Mouse (Mus musculus) limb, embryonic 12.5 days (tissue): ENCODE measurements around the gene Cd38. TPM values are rescaled to one million over a fixed set of nuclear protein-coding genes. Genes with fewer than 3 reads are reported as not detected.

Source experiments
- ATAC-seq: fragments of 200-750 bp; cut with Nextera tagmentation; 2 replicates; pipeline ENCODE4 v1.8.0; 2017; ENCODE audit warnings: low read depth, moderate TSS enrichment; ENCODE audit not compliant: insufficient number of reproducible peaks, insufficient read depth, low FRiP score, low TSS enrichment
- H3K27ac ChIP-seq: fragments of 300-500 bp; sonication (generic); 2 replicates; pipeline ENCODE4 v1.5.1; 2016; ENCODE audit warnings: mild to moderate bottlenecking, moderate library complexity
- H3K27me3 ChIP-seq: fragments of 300-500 bp; sonication (generic); 2 replicates; pipeline ENCODE4 v1.6.1; 2016; ENCODE audit warnings: mild to moderate bottlenecking, moderate library complexity
- H3K36me3 ChIP-seq: fragments of 300-500 bp; sonication (generic); 2 replicates; pipeline ENCODE4 v1.6.1; 2016; ENCODE audit warnings: mild to moderate bottlenecking, moderate library complexity
- H3K4me1 ChIP-seq: fragments of 300-500 bp; sonication (generic); replicated peaks from 2 replicates; pipeline ENCODE4 v1.6.1; 2016
- H3K4me2 ChIP-seq: fragments of 300-500 bp; sonication (generic); 2 replicates; pipeline ENCODE4 v1.6.1; 2016; ENCODE audit warnings: mild to moderate bottlenecking, moderate library complexity
- H3K4me3 ChIP-seq: fragments of 300-500 bp; sonication (generic); replicated peaks from 2 replicates; pipeline ENCODE4 v1.5.1; 2016; ENCODE audit warnings: mild to moderate bottlenecking
- H3K9ac ChIP-seq: fragments of 300-500 bp; sonication (generic); replicated peaks from 2 replicates; pipeline ENCODE4 v1.6.1; 2016; ENCODE audit warnings: mild to moderate bottlenecking, moderate library complexity
- H3K9me3 ChIP-seq: fragments of 300-500 bp; sonication (generic); 2 replicates; pipeline ENCODE4 v1.6.1; 2016; ENCODE audit warnings: mild to moderate bottlenecking, moderate library complexity
- WGBS: fragments of 180-500 bp; shearing (Covaris S2); methylation state at CpG from one replicate; pipeline ENCODE4 v1.1.7; 2016; 5-methylcytosine and 5-hydroxymethylcytosine counted together
- polyA plus RNA-seq: library from polyadenylated mRNA; unstranded; fragments of >200 nt; fragmentation: Nextera tagmentation; extraction: Ambion mirVana; gene quantifications from 2 replicates; pipeline ENCODE4 v1.2.1, GENCODE M21; 2016

Gene Cd38
- polyA plus RNA-seq, 1 experiment from 2014 or later: 9.9 TPM

GRCm38 (mm10) chr5:43859663-43860062 lies 8.7 kb upstream of the Cd38 start:
- ATAC-seq: no peak
- H3K9me3 ChIP-seq: no peaks in the 10 kb centered on the region
- WGBS: 85% methylated on average over 8 of the region's 8 CpGs
- H3K27ac ChIP-seq: no peak overlapping the region
- no peak overlapping the region for H3K9ac ChIP-seq
- H3K4me2 ChIP-seq: no peak overlapping the region
- H3K36me3 ChIP-seq: no peaks in the 10 kb centered on the region
- H3K27me3 ChIP-seq: no peaks in the 10 kb centered on the region
- H3K4me3 ChIP-seq: no peak overlapping the region
- H3K4me1 ChIP-seq: no peaks in the 10 kb centered on the region

- no peak overlapping the region for H3K4me2 ChIP-seq
- no peak for ATAC-seq
- no peaks in the 10 kb centered on the region for H3K9me3 ChIP-seq
- H3K4me1 ChIP-seq: no peaks in the 10 kb centered on the region
- H3K27ac ChIP-seq: no peak overlapping the region
- 86% methylated on average over 5 of the region's 5 CpGs for WGBS
- no peak overlapping the region for H3K9ac ChIP-seq
- no peaks in the 10 kb centered on the region for H3K27me3 ChIP-seq
- H3K36me3 ChIP-seq: no peaks in the 10 kb centered on the region
- H3K4me3 ChIP-seq: no peak overlapping the region
Measured at GRCm38 (mm10) chr5:43860096-43860495, 8.3 kb upstream of the Cd38 start.

- H3K4me3 ChIP-seq: no peak overlapping the region
- 79% methylated on average over 5 of the region's 5 CpGs for WGBS
- no peaks in the 10 kb centered on the region for H3K36me3 ChIP-seq
- no peak overlapping the region for H3K9ac ChIP-seq
- no peaks in the 10 kb centered on the region for H3K9me3 ChIP-seq
- H3K27me3 ChIP-seq: no peaks in the 10 kb centered on the region
- H3K4me2 ChIP-seq: no peak overlapping the region
- H3K27ac ChIP-seq: no peak overlapping the region
- ATAC-seq: no peak
- no peaks in the 10 kb centered on the region for H3K4me1 ChIP-seq
Measured at GRCm38 (mm10) chr5:43860670-43861431, 7.5 kb upstream of the Cd38 start.

DNA sequence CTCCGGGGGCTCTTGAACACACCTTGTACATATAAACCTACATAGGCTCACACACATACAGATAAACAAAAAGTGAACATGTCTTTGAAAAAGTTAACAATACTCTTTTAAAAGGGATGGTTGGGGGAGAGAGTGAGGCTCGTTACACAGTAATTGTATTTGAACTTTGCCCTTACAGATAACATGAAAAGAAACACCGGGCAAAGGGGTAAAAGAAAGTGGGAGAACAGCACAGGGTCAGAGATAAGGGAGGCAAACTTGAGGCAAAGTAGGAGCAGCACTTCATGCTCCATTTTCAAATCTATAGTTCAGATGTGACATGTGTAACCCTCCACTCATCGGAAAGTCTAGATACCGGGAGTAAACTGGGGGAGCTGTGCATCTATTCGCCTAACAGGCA lies 4.7 kb upstream of the Cd38 start:
- H3K36me3 ChIP-seq: no peaks in the 10 kb centered on the region
- no peak overlapping the region for H3K27ac ChIP-seq
- H3K4me3 ChIP-seq: no peak overlapping the region
- H3K9me3 ChIP-seq: no peaks in the 10 kb centered on the region
- 67% methylated on average over 6 of the region's 6 CpGs for WGBS
- H3K27me3 ChIP-seq: no peaks in the 10 kb centered on the region
- H3K4me1 ChIP-seq: no peaks in the 10 kb centered on the region; the same call in 1 of the 2 replicates
- no peak for ATAC-seq
- no peak overlapping the region for H3K4me2 ChIP-seq
- H3K9ac ChIP-seq: no peak overlapping the region

- Histone ChIP-seq H3K27ac (no peak overlapping the region), H3K9me3 (no peaks in the 10 kb centered on the region), H3K4me1 (no peaks in the 10 kb centered on the region; the same call in 1 of the 2 replicates), H3K4me3 (no peak overlapping the region), H3K4me2 (no peak overlapping the region), H3K27me3 (no peaks in the 10 kb centered on the region), H3K36me3 (no peaks in the 10 kb centered on the region), H3K9ac (no peak overlapping the region)
- 63% methylated on average over 2 of the region's 2 CpGs for WGBS
- no peak for ATAC-seq
Measured at GRCm38 (mm10) chr5:43865316-43865715, 3.0 kb upstream of the Cd38 start.

DNA sequence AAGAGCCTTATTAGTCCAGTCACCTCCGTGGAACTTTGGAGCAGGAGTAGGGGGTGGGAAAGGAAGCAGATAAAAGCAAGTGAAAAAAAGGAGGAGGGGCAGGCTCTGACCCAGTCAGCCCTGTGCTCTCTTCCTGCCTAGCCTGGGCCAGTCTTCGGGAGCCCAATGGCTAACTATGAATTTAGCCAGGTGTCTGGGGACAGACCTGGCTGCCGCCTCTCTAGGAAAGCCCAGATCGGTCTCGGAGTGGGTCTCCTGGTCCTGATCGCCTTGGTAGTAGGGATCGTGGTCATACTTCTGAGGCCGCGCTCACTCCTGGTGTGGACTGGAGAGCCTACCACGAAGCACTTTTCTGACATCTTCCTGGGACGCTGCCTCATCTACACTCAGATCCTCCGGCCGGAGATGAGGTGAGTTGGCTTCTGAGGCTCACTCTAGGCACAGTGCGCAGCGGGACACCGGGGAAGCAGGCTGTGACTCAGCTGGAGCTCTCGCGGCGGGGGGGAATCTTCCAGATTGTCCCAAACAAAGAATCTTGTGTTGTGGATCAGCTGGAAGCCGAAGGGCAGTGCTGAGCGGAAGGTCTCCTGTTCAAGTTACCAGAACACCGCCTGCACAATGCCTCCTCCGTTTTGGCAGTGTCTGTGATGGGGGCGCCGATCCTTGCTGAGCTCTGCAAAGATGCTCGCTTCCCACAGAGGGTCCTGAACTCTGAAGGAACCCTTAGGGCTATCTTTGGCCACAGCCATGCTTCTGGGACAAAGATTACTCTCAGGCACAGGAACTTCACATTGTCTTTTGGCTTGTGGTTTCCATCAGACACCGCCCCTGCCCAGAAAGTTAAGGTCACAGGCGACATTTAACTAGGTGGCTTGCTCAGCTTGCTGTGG lies 603 bp downstream of the Cd38 start:
- WGBS: 4% methylated on average over 28 of the region's 28 CpGs
- Histone ChIP-seq H3K27ac (peak overlapping the region; percentile 73), H3K9ac (peak overlapping the region; percentile 57)

GRCm38 (mm10) chr5:43871845-43872244 lies 3.5 kb downstream of the Cd38 start:
- H3K36me3 ChIP-seq: no peaks in the 10 kb centered on the region
- 68% methylated on average over 1 of the region's 1 CpGs for WGBS
- H3K27ac ChIP-seq: no peak overlapping the region
- no peak for ATAC-seq
- no peak overlapping the region for H3K4me3 ChIP-seq
- H3K9me3 ChIP-seq: no peaks in the 10 kb centered on the region
- H3K9ac ChIP-seq: no peak overlapping the region
- no peaks in the 10 kb centered on the region for H3K27me3 ChIP-seq
- no peak overlapping the region for H3K4me2 ChIP-seq
- H3K4me1 ChIP-seq: no peaks in the 10 kb centered on the region; the same call in 1 of the 2 replicates

More for the DNA sequence above, 603 bp downstream of the Cd38 start:
- Histone ChIP-seq H3K4me3 (peak overlapping the region; percentile 46), H3K9me3 (no peaks in the 10 kb centered on the region), H3K27me3 (no peaks in the 10 kb centered on the region), H3K4me1 (no peaks in the 10 kb centered on the region; the same call in 1 of the 2 replicates), H3K36me3 (no peaks in the 10 kb centered on the region), H3K4me2 (peak overlapping the region; percentile 74)
- peak; percentile 70 for ATAC-seq

DNA sequence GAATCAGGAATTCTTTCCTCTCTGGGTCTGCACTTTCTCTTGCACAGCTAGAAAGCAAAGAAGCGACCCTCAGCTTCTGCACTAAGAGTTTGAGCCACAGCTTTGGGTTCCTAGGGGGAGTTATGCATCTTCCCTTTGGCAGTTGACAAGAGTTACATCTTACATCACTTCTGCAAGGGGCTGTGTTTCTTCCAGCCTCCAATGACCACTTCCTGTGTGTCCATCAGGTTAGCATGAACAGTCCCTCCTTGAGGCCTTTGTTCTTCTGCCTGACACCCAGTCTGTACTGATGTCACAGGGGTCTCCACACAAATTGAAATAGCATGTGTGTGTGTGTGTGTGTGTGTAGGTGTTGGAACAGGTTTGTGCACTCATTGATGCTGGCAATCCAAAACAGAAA lies 4.3 kb downstream of the Cd38 start:
- no peak overlapping the region for H3K27ac ChIP-seq
- H3K4me1 ChIP-seq: no peaks in the 10 kb centered on the region; the same call in 1 of the 2 replicates
- no peak for ATAC-seq
- no peak overlapping the region for H3K4me3 ChIP-seq
- H3K27me3 ChIP-seq: no peaks in the 10 kb centered on the region
- no peak overlapping the region for H3K4me2 ChIP-seq
- H3K9ac ChIP-seq: no peak overlapping the region
- H3K36me3 ChIP-seq: no peaks in the 10 kb centered on the region
- no peaks in the 10 kb centered on the region for H3K9me3 ChIP-seq
- WGBS: 81% methylated on average over 1 of the region's 1 CpGs

GRCm38 (mm10) chr5:43882034-43882433 lies 13.7 kb downstream of the Cd38 start:
- no peak for ATAC-seq
- Histone ChIP-seq H3K27me3 (no peaks in the 10 kb centered on the region), H3K36me3 (no peaks in the 10 kb centered on the region), H3K9ac (no peak overlapping the region), H3K4me3 (no peak overlapping the region), H3K9me3 (no peaks in the 10 kb centered on the region), H3K4me1 (peaks cover 11% of the 10 kb centered on the region), H3K27ac (no peak overlapping the region), H3K4me2 (no peak overlapping the region)
- WGBS: 84% methylated on average over 3 of the region's 3 CpGs

DNA sequence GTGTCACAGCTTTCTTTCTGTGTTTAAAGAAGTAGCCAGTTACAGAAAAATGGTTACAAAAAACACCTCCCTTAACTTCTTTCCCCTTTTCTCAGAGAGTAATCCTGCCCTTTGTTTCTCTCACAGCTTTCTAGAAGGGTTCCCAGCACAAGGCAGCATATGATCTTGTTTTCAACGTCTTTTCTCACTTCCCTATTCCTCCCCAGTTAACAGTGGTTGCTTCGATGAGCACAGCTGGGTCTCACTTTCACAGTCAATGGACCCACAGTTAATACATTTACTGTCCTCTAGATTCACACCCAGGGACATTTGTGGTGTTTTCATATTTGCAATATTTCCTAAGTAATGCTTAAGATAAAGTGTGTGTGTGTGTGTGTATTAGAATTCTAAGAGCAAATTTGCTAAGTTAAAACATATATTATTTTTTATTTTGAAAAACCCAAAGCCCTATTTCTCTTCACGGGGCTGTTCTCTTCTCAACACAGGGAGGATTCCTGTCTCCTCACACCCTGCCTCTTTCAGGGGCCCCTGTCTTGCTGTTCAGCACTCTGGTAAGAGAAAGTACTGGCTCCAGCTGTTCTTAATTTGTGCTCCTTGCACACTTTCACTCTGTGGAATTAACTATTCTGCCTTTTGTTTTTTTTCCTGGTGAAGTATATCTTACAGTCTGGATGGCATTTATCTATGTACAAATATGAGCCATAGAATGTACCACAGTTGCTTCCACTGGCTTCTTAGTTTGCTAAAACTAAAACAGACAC lies 16.9 kb downstream of the Cd38 start:
- Histone ChIP-seq H3K27ac (0 out of 2 replicates have a peak overlapping the region, but pooled peaks have one; percentile 2), H3K4me2 (no peak overlapping the region), H3K9ac (no peak overlapping the region), H3K27me3 (no peaks in the 10 kb centered on the region), H3K36me3 (no peaks in the 10 kb centered on the region), H3K4me3 (no peak overlapping the region), H3K9me3 (no peaks in the 10 kb centered on the region), H3K4me1 (peaks cover 11% of the 10 kb centered on the region)
- ATAC-seq: no peak
- WGBS: 31% methylated on average over 3 of the region's 3 CpGs

DNA sequence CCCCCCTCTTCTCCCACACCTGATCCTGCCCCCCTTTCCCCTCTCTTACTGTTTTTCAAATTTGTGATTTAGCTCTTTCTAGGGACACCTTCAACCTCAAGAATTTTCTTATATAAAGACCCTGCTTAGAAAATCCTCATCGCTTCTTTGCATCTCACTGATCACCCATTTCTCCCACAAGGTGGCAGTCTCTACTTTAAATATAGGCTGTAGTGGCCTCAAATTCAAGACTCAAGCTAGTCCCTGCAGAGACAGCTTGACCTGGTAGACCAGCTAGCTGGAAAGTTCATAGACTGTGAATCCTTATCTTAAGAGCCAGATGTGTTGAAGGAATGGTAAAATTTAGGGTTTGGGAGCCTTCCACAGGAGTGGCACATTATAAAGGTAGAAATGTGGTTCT lies 24.0 kb downstream of the Cd38 start:
- no peak overlapping the region for H3K27ac ChIP-seq
- H3K4me2 ChIP-seq: no peak overlapping the region
- ATAC-seq: no peak
- H3K27me3 ChIP-seq: no peaks in the 10 kb centered on the region
- H3K4me1 ChIP-seq: peaks cover 8% of the 10 kb centered on the region; the same call in 1 of the 2 replicates
- H3K36me3 ChIP-seq: no peaks in the 10 kb centered on the region
- H3K9me3 ChIP-seq: no peaks in the 10 kb centered on the region
- H3K9ac ChIP-seq: no peak overlapping the region
- no peak overlapping the region for H3K4me3 ChIP-seq
- 25% methylated on average over 1 of the region's 1 CpGs for WGBS
